Mouse (Mus musculus) heart, adult 9 months (tissue): ENCODE measurements around the gene Gm13306.
"Not testable (repeated sequence)": the region's sequence is repeated elsewhere in the genome, so short reads cannot be mapped to it uniquely, and the experiment has no call there.

Experiments
- DNase-seq, 2 experiments: peaks; one replicate each; pipeline ENCODE4 v3.0.0; 2022; ENCODE audit warnings: low spot score in 2 of 2

Gene Gm13306

GRCm38 (mm10) chr4:42153136-42153535 lies at the start of gene Gm13306:
Gm13306 (plus strand) TSS chr4:42153436.
- not testable (repeated sequence) for DNase-seq

DNA sequence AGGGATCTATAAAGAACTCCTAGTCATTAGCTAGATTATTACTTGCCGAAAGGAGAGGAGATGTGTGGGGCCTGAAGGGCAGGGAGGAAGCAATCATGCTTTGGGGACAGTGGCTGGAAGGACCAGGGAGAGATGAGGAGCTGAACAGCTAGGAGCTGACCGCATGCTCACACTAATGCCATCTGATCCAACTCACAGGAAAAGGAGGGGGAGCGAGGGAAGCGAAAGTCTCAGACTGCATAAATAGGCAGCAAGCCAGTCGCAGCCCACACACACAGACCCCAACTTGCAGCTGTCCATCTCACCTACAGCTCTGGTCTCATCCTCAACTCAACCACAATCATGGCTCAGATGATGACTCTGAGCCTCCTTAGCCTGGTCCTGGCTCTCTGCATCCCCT lies 38.7 kb upstream of the Gm13306 start, which contains the start of gene Gm13304:
Gene Gm13304 (plus strand): TSS at position 301 of the 400 bp plus-strand sequence.
- not testable (repeated sequence) for DNase-seq

DNA sequence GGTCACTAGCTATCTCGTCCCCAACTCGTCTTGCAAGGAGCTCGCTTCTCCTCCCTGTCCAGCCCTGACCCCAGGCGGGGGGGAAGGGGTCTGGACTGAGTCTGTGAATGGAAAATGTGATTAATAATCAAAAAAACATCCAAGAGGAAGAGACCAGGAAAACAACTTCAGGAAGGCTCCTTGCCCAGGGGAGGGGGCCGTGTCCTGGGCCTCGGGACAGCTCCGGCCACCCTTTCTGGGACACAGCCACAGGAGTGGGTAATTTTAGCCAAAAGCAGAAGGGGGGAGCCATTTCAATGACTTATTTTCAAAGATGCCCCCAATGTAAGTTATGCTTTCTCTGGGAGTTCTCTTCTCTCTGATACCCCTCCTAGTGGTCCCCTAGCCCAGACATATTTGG lies 15.3 kb downstream of the Gm13306 start, which contains the start of gene Gm13305:
Gene Gm13305 (minus strand): TSS at position 101 of the 400 bp plus-strand sequence.
- not testable (repeated sequence) for DNase-seq

- DNase-seq = not testable (repeated sequence)
Observed at GRCm38 (mm10) chr4:42178243-42178642, 25.0 kb downstream of the Gm13306 start.

GRCm38 (mm10) chr4:42183234-42184197 lies 30.3 kb downstream of the Gm13306 start:
- not testable (repeated sequence) for DNase-seq

- DNase-seq = not testable (repeated sequence)
Observed at GRCm38 (mm10) chr4:42184324-42184979, 31.2 kb downstream of the Gm13306 start.

DNA sequence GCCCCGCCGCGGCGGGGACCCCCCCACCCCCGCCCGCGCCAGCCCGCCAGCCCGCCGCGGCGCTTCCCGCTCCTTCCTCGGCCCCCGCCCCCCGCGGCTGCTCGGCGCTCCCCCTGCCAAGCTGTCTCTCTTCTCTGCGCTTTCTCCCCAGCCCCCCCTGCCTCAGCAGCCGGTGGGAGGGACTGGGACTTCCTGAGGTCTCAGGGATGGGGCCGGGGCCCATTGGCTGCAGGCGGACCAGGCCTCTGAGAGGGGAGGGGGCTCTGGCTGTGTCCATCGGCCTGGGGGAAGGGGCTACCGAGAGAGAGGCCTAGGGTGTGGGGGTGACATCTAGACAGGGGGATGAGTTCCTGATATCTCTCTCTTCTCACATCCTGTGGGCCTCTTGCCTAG lies 31.7 kb downstream of the Gm13306 start:
- not testable (repeated sequence) for DNase-seq
